Mouse (Mus musculus) hindbrain, embryonic 13.5 days (tissue): ENCODE results near the gene Mansc1. TPM values are rescaled to one million over a fixed set of nuclear protein-coding genes. Genes with fewer than 3 reads are reported as not detected.

ENCODE experiments used
- ATAC-seq: fragments of 200-750 bp; cut with Nextera tagmentation; 2 replicates; pipeline ENCODE4 v1.8.0; 2017; ENCODE audit warnings: moderate TSS enrichment; ENCODE audit not compliant: low FRiP score
- H3K27ac ChIP-seq: fragments of 300-500 bp; sonication (generic); 2 replicates; pipeline ENCODE4 v1.5.1; 2015; ENCODE audit warnings: inconsistent platforms, mild to moderate bottlenecking, moderate library complexity
- H3K27me3 ChIP-seq: fragments of 300-500 bp; sonication (generic); 2 replicates; pipeline ENCODE4 v1.6.1; 2015; ENCODE audit warnings: mild to moderate bottlenecking, inconsistent platforms
- H3K36me3 ChIP-seq: fragments of 300-500 bp; sonication (generic); 2 replicates; pipeline ENCODE4 v1.6.1; 2015; ENCODE audit warnings: mild to moderate bottlenecking, inconsistent platforms
- H3K4me1 ChIP-seq: fragments of 300-500 bp; sonication (generic); replicated peaks from 2 replicates; pipeline ENCODE4 v1.6.1; 2015; ENCODE audit warnings: inconsistent platforms
- H3K4me2 ChIP-seq: fragments of 300-500 bp; sonication (generic); 2 replicates; pipeline ENCODE4 v1.6.1; 2015; ENCODE audit warnings: inconsistent platforms, mild to moderate bottlenecking, moderate library complexity
- H3K4me3 ChIP-seq: fragments of 300-500 bp; sonication (generic); 2 replicates; pipeline ENCODE4 v1.5.1; 2015; ENCODE audit warnings: mild to moderate bottlenecking, inconsistent platforms
- H3K9ac ChIP-seq: fragments of 300-500 bp; sonication (generic); 2 replicates; pipeline ENCODE4 v1.6.1; 2015; ENCODE audit warnings: mild to moderate bottlenecking, inconsistent platforms
- H3K9me3 ChIP-seq: fragments of 300-500 bp; sonication (generic); 2 replicates; pipeline ENCODE4 v1.6.1; 2016; ENCODE audit warnings: inconsistent platforms
- WGBS: fragments of 180-500 bp; shearing (Covaris S2); methylation state at CpG from one replicate; pipeline ENCODE4 v1.1.7; 2015; 5-methylcytosine and 5-hydroxymethylcytosine counted together
- polyA plus RNA-seq: library from polyadenylated mRNA; unstranded; fragments of >200 nt; fragmentation: Nextera tagmentation; extraction: Ambion mirVana; gene quantifications from 2 replicates; pipeline ENCODE4 v1.2.1, GENCODE M21; 2015

The Mansc1 gene
- polyA plus RNA-seq, 1 experiment from 2014 or later: 0.95 TPM

GRCm38 (mm10) chr6:134582110-134582509 lies 50.2 kb downstream of the Mansc1 start:
- ATAC-seq: no peak
- Histone ChIP-seq H3K36me3 (no peaks in the 10 kb centered on the region), H3K4me1 (no peaks in the 10 kb centered on the region), H3K9ac (no peak overlapping the region), H3K9me3 (peaks cover 3% of the 10 kb centered on the region; the same call in 1 of the 2 replicates), H3K4me3 (no peak overlapping the region), H3K27ac (no peak overlapping the region), H3K27me3 (no peaks in the 10 kb centered on the region), H3K4me2 (no peak overlapping the region)
- WGBS: 26% methylated on average over 5 of the region's 5 CpGs

GRCm38 (mm10) chr6:134579506-134579905 lies 52.8 kb downstream of the Mansc1 start:
- no peak overlapping the region for H3K4me2 ChIP-seq
- 92% methylated on average over 4 of the region's 4 CpGs for WGBS
- no peaks in the 10 kb centered on the region for H3K9me3 ChIP-seq
- H3K27ac ChIP-seq: no peak overlapping the region
- ATAC-seq: no peak
- H3K36me3 ChIP-seq: no peaks in the 10 kb centered on the region
- no peak overlapping the region for H3K9ac ChIP-seq
- H3K4me1 ChIP-seq: no peaks in the 10 kb centered on the region
- H3K4me3 ChIP-seq: no peak overlapping the region
- H3K27me3 ChIP-seq: no peaks in the 10 kb centered on the region

DNA sequence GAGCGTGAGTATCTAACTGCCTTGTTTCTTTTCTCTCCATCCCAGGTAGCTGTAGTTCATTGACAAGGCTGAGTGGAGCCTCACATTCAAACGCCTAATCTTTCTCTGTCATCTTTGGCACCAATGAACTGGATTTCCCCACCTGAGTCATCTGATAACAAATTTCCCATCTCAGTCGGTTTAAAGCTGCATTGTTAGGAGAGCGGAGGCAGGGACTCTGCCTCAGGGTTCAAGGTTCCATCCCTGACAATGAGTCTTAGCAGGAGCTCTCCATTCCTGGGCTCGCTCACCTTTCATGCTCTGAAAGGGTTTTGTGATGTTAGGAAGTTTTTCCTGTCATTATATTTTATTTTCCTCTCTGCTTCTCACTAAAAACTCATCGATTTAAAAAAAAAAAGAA lies 54.2 kb downstream of the Mansc1 start:
- no peak for ATAC-seq
- no peaks in the 10 kb centered on the region for H3K27me3 ChIP-seq
- no peaks in the 10 kb centered on the region for H3K36me3 ChIP-seq
- H3K9ac ChIP-seq: no peak overlapping the region
- WGBS: 64% methylated on average over 6 of the region's 6 CpGs
- H3K27ac ChIP-seq: no peak overlapping the region
- H3K4me2 ChIP-seq: no peak overlapping the region
- H3K9me3 ChIP-seq: no peaks in the 10 kb centered on the region
- no peaks in the 10 kb centered on the region for H3K4me1 ChIP-seq
- no peak overlapping the region for H3K4me3 ChIP-seq

GRCm38 (mm10) chr6:134575288-134575741 lies 57.0 kb downstream of the Mansc1 start:
- no peak overlapping the region for H3K27ac ChIP-seq
- H3K27me3 ChIP-seq: no peaks in the 10 kb centered on the region
- no peak overlapping the region for H3K9ac ChIP-seq
- H3K4me2 ChIP-seq: no peak overlapping the region
- H3K4me1 ChIP-seq: no peaks in the 10 kb centered on the region
- H3K36me3 ChIP-seq: no peaks in the 10 kb centered on the region
- no peak overlapping the region for H3K4me3 ChIP-seq
- ATAC-seq: no peak
- WGBS: 72% methylated on average over 3 of the region's 3 CpGs
- H3K9me3 ChIP-seq: no peaks in the 10 kb centered on the region

- Histone ChIP-seq H3K4me2 (no peak overlapping the region), H3K9me3 (no peaks in the 10 kb centered on the region), H3K27ac (no peak overlapping the region), H3K27me3 (no peaks in the 10 kb centered on the region), H3K4me1 (peaks cover 32% of the 10 kb centered on the region), H3K9ac (no peak overlapping the region), H3K4me3 (no peak overlapping the region), H3K36me3 (no peaks in the 10 kb centered on the region)
- no peak for ATAC-seq
- 67% methylated on average over 5 of the region's 5 CpGs for WGBS
Measured at GRCm38 (mm10) chr6:134567986-134568556, 64.2 kb downstream of the Mansc1 start.

- peak; percentile 93 for ATAC-seq
- peak within 1 kb of the TSS; percentile 76 for H3K4me2 ChIP-seq
- H3K4me3 ChIP-seq: peak within 1 kb of the TSS; percentile 95
- no peaks in the 10 kb centered on the region for H3K36me3 ChIP-seq
- H3K27me3 ChIP-seq: no peaks in the 10 kb centered on the region
- H3K9ac ChIP-seq: peak within 1 kb of the TSS; percentile 97
- no peaks in the 10 kb centered on the region for H3K9me3 ChIP-seq
- peaks cover 37% of the 10 kb centered on the region for H3K4me1 ChIP-seq
- WGBS: under 1% methylated on average over 95 of the region's 99 CpGs
- peak within 1 kb of the TSS; percentile 100 for H3K27ac ChIP-seq
Measured at GRCm38 (mm10) chr6:134566818-134567485, 65.3 kb downstream of the Mansc1 start, which contains the start of gene Lrp6. Gene Lrp6 (minus strand): TSS chr6:134566965.

- peak overlapping the region; percentile 95 for H3K4me3 ChIP-seq
- no peaks in the 10 kb centered on the region for H3K27me3 ChIP-seq
- H3K27ac ChIP-seq: peak overlapping the region; percentile 100
- H3K9ac ChIP-seq: peak overlapping the region; percentile 97
- WGBS: under 1% methylated on average over 48 of the region's 64 CpGs
- H3K9me3 ChIP-seq: no peaks in the 10 kb centered on the region
- ATAC-seq: peak; percentile 82
- peaks cover 37% of the 10 kb centered on the region for H3K4me1 ChIP-seq
- H3K36me3 ChIP-seq: no peaks in the 10 kb centered on the region
- peak overlapping the region; percentile 76 for H3K4me2 ChIP-seq
Measured at GRCm38 (mm10) chr6:134566248-134566817, 66.0 kb downstream of the Mansc1 start.

GRCm38 (mm10) chr6:134565606-134566247 lies 66.6 kb downstream of the Mansc1 start:
- H3K27ac ChIP-seq: peak overlapping the region; percentile 100
- no peaks in the 10 kb centered on the region for H3K36me3 ChIP-seq
- H3K4me2 ChIP-seq: peak overlapping the region; percentile 76
- H3K27me3 ChIP-seq: no peaks in the 10 kb centered on the region
- H3K4me3 ChIP-seq: peak overlapping the region; percentile 95
- peak; percentile 7; the same call in 1 of the 2 replicates for ATAC-seq
- H3K9ac ChIP-seq: peak overlapping the region; percentile 97
- 1% methylated on average over 19 of the region's 19 CpGs for WGBS
- no peaks in the 10 kb centered on the region for H3K9me3 ChIP-seq
- H3K4me1 ChIP-seq: peaks cover 40% of the 10 kb centered on the region

DNA sequence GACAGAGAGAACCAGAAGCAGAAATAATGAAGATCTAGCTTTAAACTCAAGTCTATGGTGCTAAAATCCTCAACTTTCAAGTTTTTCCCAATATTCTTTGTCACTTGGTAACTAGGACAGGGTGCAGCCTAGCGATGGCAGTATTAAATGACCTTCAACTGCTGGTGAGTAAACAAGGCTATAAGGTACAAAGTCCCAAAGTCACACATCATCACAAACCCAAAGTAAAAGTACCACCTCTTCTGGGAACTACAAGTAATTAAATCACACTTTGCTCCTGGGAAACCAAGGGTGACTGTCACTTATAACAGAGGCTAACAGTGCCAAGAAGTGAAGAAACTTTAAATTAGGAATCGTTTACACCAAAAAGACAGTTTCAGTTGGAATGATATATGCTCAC lies 67.7 kb downstream of the Mansc1 start:
- WGBS: 74% methylated on average over 2 of the region's 2 CpGs
- no peaks in the 10 kb centered on the region for H3K27me3 ChIP-seq
- H3K9ac ChIP-seq: no peak overlapping the region
- peaks cover 42% of the 10 kb centered on the region for H3K4me1 ChIP-seq
- H3K4me2 ChIP-seq: peak overlapping the region; percentile 76
- H3K27ac ChIP-seq: no peak overlapping the region
- H3K9me3 ChIP-seq: no peaks in the 10 kb centered on the region
- no peak for ATAC-seq
- no peak overlapping the region for H3K4me3 ChIP-seq
- H3K36me3 ChIP-seq: no peaks in the 10 kb centered on the region

GRCm38 (mm10) chr6:134559635-134560034 lies 72.7 kb downstream of the Mansc1 start:
- peaks cover 48% of the 10 kb centered on the region for H3K4me1 ChIP-seq
- no peak for ATAC-seq
- 71% methylated on average over 3 of the region's 3 CpGs for WGBS
- no peak overlapping the region for H3K27ac ChIP-seq
- H3K4me2 ChIP-seq: no peak overlapping the region
- H3K4me3 ChIP-seq: no peak overlapping the region
- no peaks in the 10 kb centered on the region for H3K9me3 ChIP-seq
- no peaks in the 10 kb centered on the region for H3K36me3 ChIP-seq
- no peak overlapping the region for H3K9ac ChIP-seq
- no peaks in the 10 kb centered on the region for H3K27me3 ChIP-seq
